Mouse (Mus musculus) ovary, adult 10 weeks (tissue): ENCODE measurements around the gene Trmt2b. TPM values are rescaled to one million over a fixed set of nuclear protein-coding genes. Genes with fewer than 3 reads are reported as not detected.

ENCODE experiments used
- polyA plus RNA-seq: library from polyadenylated mRNA; stranded (reverse); fragments of 350-450 nt; fragmentation: Illumina TruSeq; extraction: RNeasy Lipid Tissue Mini Kit (QIAGEN cat#74804); gene quantifications from one replicate; pipeline ENCODE4 v1.2.3, GENCODE M21; 2014

Trmt2b gene
- polyA plus RNA-seq, result 54.2 TPM

DNA sequence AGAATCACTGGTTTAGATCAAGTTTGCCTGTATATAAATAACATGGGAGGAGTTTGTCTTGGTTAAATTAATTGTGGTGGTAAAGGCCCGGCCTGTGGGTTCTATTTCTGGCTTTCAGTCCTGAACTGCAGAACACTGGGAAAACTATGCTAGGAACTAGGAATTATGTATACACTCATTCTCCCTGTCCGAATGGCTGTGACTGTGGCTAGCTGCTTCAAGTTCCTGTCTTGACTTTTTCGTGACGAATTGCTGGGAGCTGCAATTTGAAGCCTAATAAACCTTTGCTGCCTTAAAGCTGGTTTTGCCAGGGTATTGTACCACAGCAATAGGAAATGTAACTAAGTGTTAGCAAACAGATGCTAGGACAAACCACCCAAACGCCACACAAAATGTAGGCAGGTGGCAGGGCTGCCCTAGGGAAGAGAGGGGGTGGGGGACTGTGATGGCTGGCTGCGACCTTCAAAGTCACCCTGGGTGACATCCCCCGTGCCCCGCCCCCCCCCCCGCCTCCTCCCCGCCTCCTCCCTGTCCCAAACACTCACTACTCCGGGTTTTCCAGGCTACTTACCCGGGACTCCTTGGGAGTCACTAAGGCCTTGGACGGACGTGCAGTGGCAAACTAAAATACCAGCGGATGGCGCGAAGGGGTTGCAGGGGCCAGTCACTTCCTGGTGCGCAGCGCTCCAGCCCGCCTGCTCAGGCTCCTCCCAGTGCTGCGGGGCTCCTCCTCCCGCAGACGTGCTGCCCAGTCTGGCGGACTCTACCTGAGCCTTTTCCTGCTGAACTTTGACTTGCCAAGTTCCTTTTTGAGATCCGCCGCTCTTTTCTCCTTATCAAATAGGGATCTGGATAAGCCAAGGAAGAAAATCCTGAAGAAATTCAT is at the start of gene Trmt2b:
TSS of gene Trmt2b (minus strand) at position 710 of the 886 bp plus-strand sequence.

DNA sequence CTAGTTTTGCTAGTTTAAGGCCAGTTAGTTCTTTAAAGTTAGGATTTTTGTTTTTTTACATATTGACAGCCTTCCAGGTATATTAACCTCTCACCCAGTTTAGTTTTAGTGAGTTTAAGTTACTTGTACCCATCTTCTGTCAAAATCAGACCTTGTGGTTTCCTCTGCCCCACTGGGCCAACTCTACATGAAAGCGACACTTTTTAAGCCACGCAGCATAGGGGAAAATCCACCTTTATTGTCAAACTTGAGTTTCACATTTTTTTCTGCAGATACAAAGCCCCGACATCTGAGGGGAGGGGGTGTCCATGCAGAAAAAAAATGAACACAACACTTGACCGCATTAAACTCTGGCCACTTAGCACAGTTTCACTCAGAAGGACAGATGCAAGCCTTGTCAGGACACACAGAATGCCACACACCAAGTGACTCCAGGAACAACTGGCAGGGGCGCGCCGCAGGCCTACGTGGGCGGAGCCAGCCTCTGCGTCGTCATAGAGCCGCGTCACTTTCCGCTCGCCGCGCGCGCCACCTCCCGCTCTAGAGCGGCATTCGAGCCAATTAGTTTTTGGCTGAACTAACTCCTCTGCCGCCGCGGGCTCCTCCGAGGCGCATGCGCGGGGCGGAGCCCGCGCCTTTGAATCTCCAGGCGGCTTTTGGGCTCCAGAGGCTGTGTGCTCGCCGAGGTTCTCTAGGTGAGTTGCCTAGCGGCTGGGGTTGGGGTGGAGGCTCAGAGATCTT is 30.9 kb upstream of the Trmt2b start, which contains the start of gene Cenpi:
TSS of gene Cenpi (plus strand) at position 551 of the 741 bp plus-strand sequence.

DNA sequence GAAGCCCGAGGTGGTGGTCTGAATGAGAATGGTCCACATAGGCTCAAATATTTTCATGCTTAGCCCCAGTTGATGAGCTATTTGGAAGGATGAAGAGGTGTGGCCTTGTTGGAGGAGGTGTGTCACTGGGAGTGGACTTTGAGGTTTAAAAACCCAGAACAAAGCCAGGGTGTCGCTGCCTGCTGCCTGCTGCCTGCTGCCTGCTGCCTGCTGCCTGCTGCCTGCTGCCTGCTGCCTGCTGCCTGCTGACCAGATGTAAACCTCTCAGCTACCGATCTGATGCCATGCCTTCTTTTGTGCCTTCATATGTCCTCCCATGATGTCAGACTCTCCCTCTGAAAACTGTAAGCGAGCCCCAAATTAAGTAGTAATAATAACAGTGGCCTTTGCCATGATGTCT is 54.9 kb downstream of the Trmt2b start, which contains the start of gene Nox1:
TSS of gene Nox1 (minus strand) at position 101 of the 400 bp plus-strand sequence.

DNA sequence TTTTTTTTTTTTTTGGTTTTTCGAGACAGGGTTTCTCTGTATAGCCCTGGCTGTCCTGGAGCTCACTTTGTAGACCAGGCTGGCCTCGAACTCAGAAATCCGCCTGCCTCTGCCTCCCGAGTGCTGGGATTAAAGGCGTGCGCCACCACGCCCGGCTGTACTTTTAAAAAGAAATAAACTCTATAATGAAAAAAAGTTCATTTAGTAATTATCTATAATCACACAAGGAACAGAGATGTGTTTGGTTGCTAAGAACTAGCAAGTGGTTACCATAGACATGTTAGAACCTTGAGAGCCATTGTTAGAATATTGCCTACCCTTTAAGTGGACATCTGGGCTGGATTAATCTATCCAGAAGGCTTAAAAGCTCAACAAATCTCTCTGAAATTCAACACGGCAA is 89.6 kb downstream of the Trmt2b start, which contains the start of gene Arl13a:
TSS of gene Arl13a (plus strand) at position 301 of the 400 bp plus-strand sequence.

Other genes with a start within 250 kb of the Trmt2b start
- 104 TPM for gene Cstf2, start 217.8 kb downstream of the Trmt2b start, polyA plus RNA-seq
- 0.46 TPM for gene Xkrx, start 114.9 kb downstream of the Trmt2b start, polyA plus RNA-seq
- gene Arl13a, start 89.5 kb downstream of the Trmt2b start, polyA plus RNA-seq, result not detected
- 0.17 TPM for gene Nox1, start 55.0 kb downstream of the Trmt2b start, polyA plus RNA-seq
- gene Tmem35a, start 18.2 kb upstream of the Trmt2b start, polyA plus RNA-seq, result 146 TPM
- 18.1 TPM for gene Cenpi, start 31.1 kb upstream of the Trmt2b start, polyA plus RNA-seq
- 2.1 TPM for gene Drp2, start 127.6 kb upstream of the Trmt2b start, polyA plus RNA-seq
- gene Taf7l, start 199.5 kb upstream of the Trmt2b start, polyA plus RNA-seq, result 0.23 TPM